Mouse (Mus musculus) hindbrain, embryonic 11.5 days (tissue): ENCODE measurements at regions not wholly inside any gene's neighbourhood (a gene's known extent, or its start where the extent isn't known, plus 50 kb on each side); places are given as distances from the start of the nearest gene placed in this dataset.

Experiments
- ATAC-seq: fragments of 200-750 bp; cut with Nextera tagmentation; 2 replicates; pipeline ENCODE4 v1.8.0; 2017; ENCODE audit warnings: mild to moderate bottlenecking, moderate TSS enrichment, moderate library complexity; ENCODE audit not compliant: low FRiP score
- DNase-seq: peaks from one replicate; pipeline ENCODE4 v3.0.0-alpha.2; 2015; ENCODE audit warnings: low spot score
- H3K27ac ChIP-seq: fragments of 300-500 bp; sonication (generic); 2 replicates; pipeline ENCODE4 v1.5.1; 2014; ENCODE audit warnings: mild to moderate bottlenecking, low read depth, low read length
- H3K27me3 ChIP-seq: fragments of 300-500 bp; sonication (generic); 2 replicates; pipeline ENCODE4 v1.6.1; 2014; ENCODE audit warnings: mild to moderate bottlenecking, low read length, moderate library complexity, mixed read lengths; ENCODE audit not compliant: control insufficient read depth, insufficient read depth
- H3K36me3 ChIP-seq: fragments of 300-500 bp; sonication (generic); 2 replicates; pipeline ENCODE4 v1.6.1; 2014; ENCODE audit warnings: mild to moderate bottlenecking, low read length, moderate library complexity, mixed read lengths; ENCODE audit not compliant: control insufficient read depth, insufficient read depth
- H3K4me1 ChIP-seq: fragments of 300-500 bp; sonication (generic); replicated peaks from 2 replicates; pipeline ENCODE4 v1.6.1; 2014; ENCODE audit warnings: low read length, mixed read lengths; ENCODE audit not compliant: control insufficient read depth, insufficient read depth
- H3K4me2 ChIP-seq: fragments of 300-500 bp; sonication (generic); replicated peaks from 2 replicates; pipeline ENCODE4 v1.6.1; 2014; ENCODE audit warnings: mild to moderate bottlenecking, low read depth, low read length
- H3K4me3 ChIP-seq: fragments of 300-500 bp; sonication (generic); 2 replicates; pipeline ENCODE4 v1.5.1; 2014; ENCODE audit warnings: low read depth, low read length
- H3K9ac ChIP-seq: fragments of 300-500 bp; sonication (generic); 2 replicates; pipeline ENCODE4 v1.6.1; 2014; ENCODE audit warnings: low read depth, low read length
- H3K9me3 ChIP-seq: fragments of 300-500 bp; sonication (generic); 2 replicates; pipeline ENCODE4 v1.6.1; 2016; ENCODE audit warnings: low read length; ENCODE audit not compliant: control insufficient read depth
- WGBS: fragments of 180-500 bp; shearing (Covaris S2); extraction: QIAGEN DNeasy Blood & Tissue Kit; methylation state at CpG from one replicate; pipeline ENCODE4 v1.1.7; 2014; 5-methylcytosine and 5-hydroxymethylcytosine counted together

DNA sequence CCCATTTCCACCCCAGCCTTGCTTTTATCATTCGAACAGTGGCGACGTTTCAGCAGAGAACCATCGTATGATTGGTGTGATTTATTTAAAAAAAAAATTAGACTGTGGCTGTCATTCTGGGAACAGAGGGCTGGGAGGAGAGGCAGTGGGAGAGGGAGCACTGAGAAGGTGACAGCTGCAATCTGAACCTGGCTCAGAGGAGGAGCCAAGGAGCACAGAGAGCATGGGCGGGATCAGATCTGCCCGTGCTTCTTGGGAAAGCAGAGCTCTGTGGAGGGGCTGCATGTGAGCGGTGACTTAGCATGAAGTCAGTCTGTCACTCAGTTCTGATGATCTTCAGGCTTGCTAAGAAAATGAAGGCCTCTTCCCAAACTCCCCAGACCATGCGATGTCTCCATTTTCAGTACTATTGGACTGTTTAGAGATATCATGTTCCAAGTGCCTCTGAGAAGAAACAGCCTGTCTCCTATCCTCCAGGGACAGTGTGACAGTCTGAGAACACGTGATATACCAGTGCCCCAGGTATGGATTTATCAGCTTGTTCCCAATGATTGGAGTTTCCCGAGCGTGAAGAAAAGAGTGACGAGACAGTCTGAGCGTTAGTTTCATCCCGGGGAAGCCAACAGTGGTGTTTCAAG lies 129.3 kb downstream of the Nufip1 start:
- H3K4me3 ChIP-seq: no peak overlapping the region
- DNase-seq (no peak), ATAC-seq (no peak)
- no peaks in the 10 kb centered on the region for H3K9me3 ChIP-seq
- H3K4me2 ChIP-seq: no peak overlapping the region
- H3K36me3 ChIP-seq: no peaks in the 10 kb centered on the region
- 80% methylated on average over 14 of the region's 14 CpGs for WGBS
- H3K27ac ChIP-seq: no peak overlapping the region
- H3K9ac ChIP-seq: no peak overlapping the region
- no peaks in the 10 kb centered on the region for H3K27me3 ChIP-seq
- H3K4me1 ChIP-seq: peaks cover 3% of the 10 kb centered on the region

DNA sequence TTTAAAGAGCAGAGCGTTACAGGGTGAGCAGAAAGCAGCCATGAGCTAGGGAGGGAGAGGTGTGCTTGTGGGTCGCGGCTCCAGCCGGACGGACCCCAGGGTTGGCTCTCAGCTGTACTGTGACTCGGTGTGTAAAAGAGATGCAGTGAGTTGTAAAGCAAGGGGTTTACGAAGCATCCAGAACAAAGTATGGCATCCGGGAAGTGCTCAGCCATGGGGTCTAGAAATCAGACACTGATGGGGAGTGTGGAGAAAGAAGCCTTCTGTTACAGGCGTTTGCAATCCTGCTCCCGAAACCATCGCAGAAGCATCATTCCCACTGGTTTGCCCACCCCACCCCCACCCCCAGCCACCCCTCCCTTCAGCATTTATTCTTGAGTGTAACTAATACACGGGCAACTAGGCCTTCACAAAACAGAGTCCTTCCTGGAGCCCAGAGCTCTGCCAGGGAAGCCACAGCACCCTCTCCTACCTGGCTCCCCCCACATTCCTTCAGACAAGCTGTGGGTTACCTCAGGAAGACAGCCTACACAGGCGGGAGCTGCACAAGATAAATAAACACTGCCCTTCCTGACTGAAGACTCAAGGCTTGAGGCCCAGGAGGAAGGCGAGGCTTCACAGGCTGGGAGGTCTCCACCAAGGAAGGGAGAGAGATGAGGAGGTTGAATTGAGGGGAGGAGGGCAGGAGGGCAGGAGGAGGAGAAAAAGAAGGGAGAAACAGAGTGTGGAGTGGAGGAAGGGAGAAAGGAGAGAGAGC lies 133.1 kb downstream of the Nufip1 start:
- H3K36me3 ChIP-seq: no peaks in the 10 kb centered on the region
- H3K4me2 ChIP-seq: no peak overlapping the region
- peaks cover 5% of the 10 kb centered on the region for H3K4me1 ChIP-seq
- peak overlapping the region; percentile 82 for H3K27ac ChIP-seq
- WGBS: 61% methylated on average over 14 of the region's 14 CpGs
- H3K27me3 ChIP-seq: no peaks in the 10 kb centered on the region
- ATAC-seq: peak; percentile 56
- no peak for DNase-seq
- no peaks in the 10 kb centered on the region for H3K9me3 ChIP-seq
- peak overlapping the region; percentile 42; the same call in 1 of the 2 replicates for H3K9ac ChIP-seq
- H3K4me3 ChIP-seq: no peak overlapping the region

DNA sequence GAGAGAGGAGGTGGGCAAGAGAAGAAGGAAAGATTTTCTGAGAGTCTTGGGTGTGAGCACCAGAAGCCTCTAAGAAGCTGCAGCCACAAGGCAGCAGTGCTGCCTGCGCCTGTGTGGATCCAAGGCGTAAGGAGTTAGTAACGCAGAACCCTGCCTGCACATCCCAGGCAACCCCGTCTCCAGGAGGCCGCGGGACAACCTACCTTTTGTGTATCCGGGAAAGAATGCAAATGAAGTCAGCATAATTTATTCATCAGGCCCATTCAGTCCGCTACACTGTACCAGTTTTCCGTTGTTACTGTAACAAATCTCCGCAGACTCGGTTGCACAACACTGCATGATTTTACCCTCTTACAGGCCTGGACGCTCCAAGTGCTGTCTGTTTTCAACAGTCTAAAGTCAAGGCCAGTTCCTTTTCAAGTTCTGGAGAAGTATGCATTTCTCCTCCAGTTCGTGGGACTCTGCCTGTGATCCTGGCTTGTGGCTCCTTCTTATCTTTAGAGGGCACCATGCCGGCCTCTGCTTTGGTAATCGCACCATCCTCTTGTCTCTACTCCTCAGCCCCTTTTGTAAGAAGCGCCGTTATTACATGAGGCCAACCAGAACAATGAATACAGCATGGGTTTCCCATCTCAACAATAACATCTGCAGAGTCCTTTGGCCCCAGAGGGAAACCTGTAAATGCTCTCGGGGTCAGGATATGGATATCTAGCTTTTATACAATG lies 133.8 kb downstream of the Nufip1 start:
- Histone ChIP-seq H3K36me3 (no peaks in the 10 kb centered on the region), H3K4me2 (0 out of 2 replicates have a peak overlapping the region, but pooled peaks have one; percentile 19), H3K27me3 (no peaks in the 10 kb centered on the region), H3K9me3 (no peaks in the 10 kb centered on the region), H3K9ac (peak overlapping the region; percentile 42; the same call in 1 of the 2 replicates), H3K27ac (peak overlapping the region; percentile 82), H3K4me1 (peaks cover 5% of the 10 kb centered on the region), H3K4me3 (no peak overlapping the region)
- peak; percentile 85 for ATAC-seq
- peak; percentile 68 for DNase-seq
- 26% methylated on average over 18 of the region's 18 CpGs for WGBS

DNA sequence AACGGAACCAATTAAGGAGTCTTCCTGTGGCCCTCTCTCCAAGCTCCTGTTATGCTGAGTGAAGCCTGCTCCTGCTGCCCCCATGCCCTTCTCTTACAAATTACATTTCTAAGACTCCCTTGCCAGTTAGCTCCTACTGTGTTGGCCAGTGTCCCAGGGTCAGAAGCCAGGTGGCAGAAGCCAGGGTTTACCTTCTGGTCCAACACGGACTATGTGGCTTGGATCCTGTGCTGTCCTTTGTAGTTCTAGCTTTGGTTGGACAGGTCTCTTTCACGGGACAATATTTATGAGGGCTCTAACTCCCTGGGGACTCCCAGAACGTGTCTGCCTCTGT lies 134.3 kb downstream of the Nufip1 start:
- DNase-seq (no peak), ATAC-seq (no peak)
- WGBS: 53% methylated on average over 4 of the region's 4 CpGs
- H3K4me3 ChIP-seq: no peak overlapping the region
- H3K4me1 ChIP-seq: peaks cover 5% of the 10 kb centered on the region
- no peaks in the 10 kb centered on the region for H3K27me3 ChIP-seq
- no peak overlapping the region for H3K9ac ChIP-seq
- H3K4me2 ChIP-seq: no peak overlapping the region
- H3K36me3 ChIP-seq: no peaks in the 10 kb centered on the region
- no peaks in the 10 kb centered on the region for H3K9me3 ChIP-seq
- peak overlapping the region; percentile 82; the same call in 1 of the 2 replicates for H3K27ac ChIP-seq

DNA sequence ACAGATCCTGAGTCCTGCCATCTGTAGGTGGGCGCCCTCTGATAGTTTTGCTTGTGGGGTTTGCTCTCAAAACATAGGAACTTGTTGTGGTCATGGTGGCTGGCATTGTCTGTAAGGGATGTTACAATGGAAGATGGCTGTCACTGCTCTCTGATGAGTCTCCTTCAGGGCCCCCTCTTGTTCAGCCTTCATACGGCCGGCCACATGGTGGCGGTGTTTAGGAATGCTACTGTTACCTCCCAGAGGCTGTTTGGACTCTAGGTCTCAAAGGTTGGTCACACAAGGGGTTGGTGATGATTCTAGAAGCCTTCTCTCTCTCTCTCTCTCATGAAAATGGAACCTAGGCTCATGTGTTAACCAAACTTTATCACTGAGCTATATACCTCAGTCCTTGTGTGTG lies 137.0 kb downstream of the Nufip1 start:
- H3K9me3 ChIP-seq: no peaks in the 10 kb centered on the region
- ATAC-seq (no peak), DNase-seq (no peak)
- WGBS: 81% methylated on average over 4 of the region's 4 CpGs
- H3K4me2 ChIP-seq: no peak overlapping the region
- H3K36me3 ChIP-seq: no peaks in the 10 kb centered on the region
- no peaks in the 10 kb centered on the region for H3K27me3 ChIP-seq
- no peak overlapping the region for H3K4me3 ChIP-seq
- peaks cover 5% of the 10 kb centered on the region for H3K4me1 ChIP-seq
- H3K9ac ChIP-seq: no peak overlapping the region
- no peak overlapping the region for H3K27ac ChIP-seq

DNA sequence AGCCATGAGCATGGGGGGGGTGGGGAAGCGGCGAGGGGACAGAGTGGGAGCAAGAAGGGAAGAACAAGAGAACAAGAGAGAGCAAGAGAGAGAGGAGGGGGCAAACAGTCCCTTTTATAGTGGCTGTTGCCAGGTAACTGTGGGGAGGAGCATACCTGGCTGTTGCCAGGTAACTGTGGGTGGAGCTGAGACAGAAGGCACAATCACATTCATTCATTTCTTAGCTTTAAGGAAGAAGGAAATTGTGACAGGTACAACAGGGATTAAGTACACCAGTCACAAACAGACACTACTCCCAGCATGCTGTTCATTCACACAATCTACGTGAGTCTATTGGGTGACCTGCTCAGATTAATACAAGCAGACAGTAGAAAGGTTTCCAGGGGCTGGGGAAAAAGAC lies 143.2 kb downstream of the Nufip1 start:
- 0 out of 2 replicates have a peak overlapping the region, but pooled peaks have one; percentile 93 for H3K27ac ChIP-seq
- 76% methylated on average over 1 of the region's 3 CpGs for WGBS

DNA sequence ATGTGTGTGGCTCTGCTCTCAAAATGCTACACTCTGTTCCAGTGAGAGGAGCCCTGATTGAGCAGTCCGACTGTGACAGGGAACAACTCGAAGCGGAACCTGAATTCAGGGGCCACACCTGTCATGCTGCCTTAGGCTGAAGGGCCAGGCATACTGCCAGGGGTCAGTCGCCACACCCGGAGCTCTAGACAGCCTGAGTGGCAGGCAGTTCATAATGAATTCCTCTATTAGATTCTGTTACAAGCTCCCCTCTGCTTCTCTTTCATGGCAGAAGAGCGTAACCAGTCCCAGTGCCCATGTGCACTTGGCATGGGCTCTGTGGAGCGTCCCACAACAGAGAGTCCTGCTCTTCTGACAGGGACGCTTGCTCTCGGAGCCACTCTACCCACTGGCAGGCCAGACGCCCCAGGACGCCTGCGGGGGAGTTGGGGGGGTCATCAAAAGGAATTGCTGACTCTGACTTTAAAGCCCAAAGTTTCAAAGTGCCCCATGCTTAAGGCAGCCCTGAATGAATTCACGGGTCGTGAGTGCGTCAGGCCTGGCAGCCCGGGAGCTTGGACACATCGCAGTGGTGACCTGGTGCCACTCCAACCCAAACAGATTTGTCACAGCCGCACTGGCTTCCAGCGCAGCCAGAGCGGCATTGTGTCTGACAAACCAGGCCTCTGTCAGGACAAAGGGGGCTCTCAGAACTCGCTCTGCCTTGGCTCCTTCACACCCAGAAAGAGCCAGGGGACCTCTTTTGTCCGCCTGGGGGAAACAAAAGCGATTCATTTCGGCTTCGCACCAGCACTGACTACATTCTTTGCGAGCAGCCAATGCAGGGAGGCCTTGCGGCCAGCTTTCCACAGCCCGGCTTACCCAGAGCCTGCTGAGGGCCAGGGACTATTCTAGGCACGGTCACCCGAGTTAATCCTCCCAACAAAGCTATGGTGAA lies 144.1 kb downstream of the Nufip1 start:
- no peak overlapping the region for H3K4me3 ChIP-seq
- peak overlapping the region; percentile 21; the same call in 1 of the 2 replicates for H3K9ac ChIP-seq
- H3K27ac ChIP-seq: peak overlapping the region; percentile 93
- H3K27me3 ChIP-seq: no peaks in the 10 kb centered on the region
- peak overlapping the region; percentile 20 for H3K4me2 ChIP-seq
- peak; percentile 91 for ATAC-seq
- 12% methylated on average over 30 of the region's 30 CpGs for WGBS
- H3K4me1 ChIP-seq: peaks cover 11% of the 10 kb centered on the region
- H3K9me3 ChIP-seq: no peaks in the 10 kb centered on the region
- DNase-seq: peak; percentile 82
- no peaks in the 10 kb centered on the region for H3K36me3 ChIP-seq

More for the DNA sequence above, 143.2 kb downstream of the Nufip1 start:
- H3K9ac ChIP-seq: no peak overlapping the region
- peaks cover 11% of the 10 kb centered on the region for H3K4me1 ChIP-seq
- no peak overlapping the region for H3K4me2 ChIP-seq
- H3K4me3 ChIP-seq: no peak overlapping the region
- ATAC-seq (no peak), DNase-seq (no peak)
- no peaks in the 10 kb centered on the region for H3K9me3 ChIP-seq
- H3K36me3 ChIP-seq: no peaks in the 10 kb centered on the region
- no peaks in the 10 kb centered on the region for H3K27me3 ChIP-seq

DNA sequence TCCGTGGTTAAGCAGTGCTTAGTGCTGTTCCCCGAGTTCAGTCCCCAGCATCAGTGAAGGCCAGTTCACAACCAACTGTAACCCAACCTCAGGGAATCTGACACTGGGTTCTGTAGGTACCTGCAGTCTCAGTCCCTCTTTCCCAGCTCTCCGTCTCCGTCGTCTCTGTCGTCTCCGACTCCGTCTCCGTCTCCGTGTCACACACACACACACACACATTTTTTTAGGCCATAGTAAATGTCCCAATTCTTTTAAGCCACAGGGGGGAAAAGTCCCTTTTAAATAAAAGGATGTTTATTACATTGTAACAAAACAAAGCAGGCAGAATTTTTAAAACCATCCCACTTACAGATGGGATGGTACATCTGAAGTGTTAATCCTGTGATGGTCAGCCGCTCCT lies 145.3 kb downstream of the Nufip1 start:
- DNase-seq: peak; percentile 37
- Histone ChIP-seq H3K4me1 (peaks cover 11% of the 10 kb centered on the region), H3K36me3 (no peaks in the 10 kb centered on the region), H3K9me3 (no peaks in the 10 kb centered on the region), H3K27me3 (no peaks in the 10 kb centered on the region), H3K9ac (no peak overlapping the region), H3K4me3 (no peak overlapping the region), H3K4me2 (no peak overlapping the region), H3K27ac (peak overlapping the region; percentile 93)
- ATAC-seq: no peak
- WGBS: 68% methylated on average over 11 of the region's 11 CpGs
